Mouse (Mus musculus): ENCODE measurements around the gene Rnf19b. TPM values are rescaled to one million over a fixed set of nuclear protein-coding genes. Genes with fewer than 3 reads are reported as not detected.
A peak's percentile ranks its signal among the peaks of the same experiment; 100 is the strongest.

Gene Rnf19b
- polyA plus RNA-seq, 1 experiment from 2014 or later, result 7.2 TPM

DNA sequence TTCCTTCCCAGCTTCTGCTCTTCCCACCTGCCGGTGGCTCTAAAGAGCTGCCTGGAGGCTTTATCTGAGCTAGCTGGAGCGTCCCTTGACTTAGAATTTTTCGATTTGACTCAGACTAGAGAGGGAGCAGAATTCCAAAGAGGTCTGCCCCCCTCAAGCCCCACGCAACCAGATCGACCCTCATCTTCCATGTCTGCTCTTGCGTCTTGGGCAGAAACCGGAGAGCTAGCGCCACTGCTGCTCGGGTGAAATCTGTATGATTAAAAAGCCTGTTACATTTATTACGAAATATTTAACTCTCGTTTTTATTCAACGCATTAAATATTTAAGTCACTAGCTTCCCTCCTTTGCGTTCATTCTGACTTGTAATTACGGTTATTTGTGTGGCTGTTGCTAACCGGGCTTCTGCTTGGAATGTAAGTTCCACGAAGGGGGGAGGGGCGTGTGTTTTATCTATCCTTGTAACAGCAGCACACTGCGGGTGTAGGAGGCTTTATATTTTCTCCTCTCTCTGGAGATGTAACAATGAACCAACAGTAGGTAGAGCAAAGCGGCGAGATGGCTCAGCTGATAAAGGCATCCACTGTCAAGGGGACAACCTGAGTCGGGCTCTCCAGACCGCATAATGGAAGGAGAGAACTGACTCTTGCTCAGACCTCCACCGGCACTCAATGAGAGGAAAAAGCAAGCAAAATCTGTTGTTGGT lies 8.6 kb upstream of the Rnf19b start:
- no peak for ATAC-seq (ENCODE audit: insufficient read depth, low FRiP score)
- H3K4me2 ChIP-seq (ENCODE audit: low read depth, low read length), result peak overlapping the region; percentile 98
- H3K9me3 ChIP-seq (replicated peaks; ENCODE audit: control insufficient read depth, low read length), result no peaks in the 10 kb centered on the region
- WGBS, result 3% methylated on average over 23 of the region's 23 CpGs
- H3K27ac ChIP-seq (ENCODE audit: low read length), result peak overlapping the region; percentile 66
- H3K4me3 ChIP-seq (replicated peaks; ENCODE audit: low read length), result peak overlapping the region; percentile 64
- H3K36me3 ChIP-seq (ENCODE audit: control insufficient read depth, insufficient read depth, low read length), result no peaks in the 10 kb centered on the region
- peaks cover 14% of the 10 kb centered on the region for H3K4me1 ChIP-seq (ENCODE audit: control insufficient read depth, insufficient read depth, low read length)
- H3K27me3 ChIP-seq (ENCODE audit: control insufficient read depth, insufficient read depth, low read length), result peaks cover 11% of the 10 kb centered on the region
- peak overlapping the region; percentile 74 for H3K9ac ChIP-seq (ENCODE audit: low read length)

DNA sequence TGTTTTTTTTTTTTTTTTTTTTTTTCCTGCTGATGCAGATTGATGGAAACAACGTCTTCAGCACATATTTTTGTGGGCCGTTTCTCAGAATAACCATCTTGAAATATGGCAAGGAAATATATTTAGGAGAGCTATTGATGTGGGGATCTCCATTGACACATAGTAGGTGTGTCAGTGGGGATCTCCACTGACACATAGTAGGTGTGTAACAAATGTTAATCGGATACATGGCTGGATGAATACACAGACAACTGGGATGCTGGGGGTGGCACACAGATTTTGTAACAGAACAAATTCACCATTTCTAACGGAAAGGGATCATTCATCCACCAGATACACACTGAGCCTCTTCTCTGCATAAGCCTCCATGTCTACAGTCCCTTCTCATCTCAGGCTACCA lies 7.7 kb upstream of the Rnf19b start:
- no peak for ATAC-seq (ENCODE audit: insufficient read depth, low FRiP score)
- H3K4me3 ChIP-seq (replicated peaks; ENCODE audit: low read length), result no peak overlapping the region
- peaks cover 11% of the 10 kb centered on the region for H3K27me3 ChIP-seq (ENCODE audit: control insufficient read depth, insufficient read depth, low read length)
- no peak overlapping the region for H3K4me2 ChIP-seq (ENCODE audit: low read depth, low read length)
- H3K9ac ChIP-seq (ENCODE audit: low read length), result no peak overlapping the region
- no peaks in the 10 kb centered on the region for H3K36me3 ChIP-seq (ENCODE audit: control insufficient read depth, insufficient read depth, low read length)
- WGBS, result 57% methylated on average over 4 of the region's 4 CpGs
- H3K9me3 ChIP-seq (replicated peaks; ENCODE audit: control insufficient read depth, low read length), result no peaks in the 10 kb centered on the region
- peaks cover 14% of the 10 kb centered on the region for H3K4me1 ChIP-seq (ENCODE audit: control insufficient read depth, insufficient read depth, low read length)
- H3K27ac ChIP-seq (ENCODE audit: low read length), result no peak overlapping the region

DNA sequence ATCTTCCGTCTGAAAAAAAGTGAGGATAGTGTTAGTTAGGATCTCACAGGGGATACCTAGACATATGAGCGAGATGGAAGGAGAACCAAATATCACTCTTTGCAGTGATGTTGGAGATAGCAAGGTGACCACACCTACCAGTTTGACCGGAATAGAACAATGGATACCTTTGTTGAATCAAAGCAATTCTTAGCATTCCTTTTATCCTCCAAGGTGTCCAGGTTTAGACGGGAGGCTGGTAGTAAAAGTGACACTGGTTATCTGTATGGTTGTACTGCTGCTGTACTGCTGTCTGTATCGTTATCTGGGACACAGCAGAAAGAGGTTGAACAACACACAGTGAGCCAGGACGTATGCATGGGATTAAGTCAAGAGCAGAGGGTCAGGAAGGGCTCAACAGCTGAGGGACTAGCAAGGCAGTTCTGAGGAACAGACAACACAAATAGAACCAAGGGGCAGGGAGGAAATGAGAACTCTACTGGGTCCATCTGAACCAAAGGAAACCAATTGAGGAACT lies 7.1 kb upstream of the Rnf19b start:
- ATAC-seq (ENCODE audit: insufficient read depth, low FRiP score), result no peak
- Histone ChIP-seq H3K27me3 (ENCODE audit: control insufficient read depth, insufficient read depth, low read length) (peaks cover 11% of the 10 kb centered on the region), H3K4me2 (ENCODE audit: low read depth, low read length) (no peak overlapping the region), H3K36me3 (ENCODE audit: control insufficient read depth, insufficient read depth, low read length) (no peaks in the 10 kb centered on the region), H3K4me3 (replicated peaks; ENCODE audit: low read length) (no peak overlapping the region), H3K9ac (ENCODE audit: low read length) (no peak overlapping the region), H3K4me1 (ENCODE audit: control insufficient read depth, insufficient read depth, low read length) (peaks cover 14% of the 10 kb centered on the region), H3K9me3 (replicated peaks; ENCODE audit: control insufficient read depth, low read length) (no peaks in the 10 kb centered on the region), H3K27ac (ENCODE audit: low read length) (no peak overlapping the region)
- 50% methylated on average over 6 of the region's 6 CpGs for WGBS

DNA sequence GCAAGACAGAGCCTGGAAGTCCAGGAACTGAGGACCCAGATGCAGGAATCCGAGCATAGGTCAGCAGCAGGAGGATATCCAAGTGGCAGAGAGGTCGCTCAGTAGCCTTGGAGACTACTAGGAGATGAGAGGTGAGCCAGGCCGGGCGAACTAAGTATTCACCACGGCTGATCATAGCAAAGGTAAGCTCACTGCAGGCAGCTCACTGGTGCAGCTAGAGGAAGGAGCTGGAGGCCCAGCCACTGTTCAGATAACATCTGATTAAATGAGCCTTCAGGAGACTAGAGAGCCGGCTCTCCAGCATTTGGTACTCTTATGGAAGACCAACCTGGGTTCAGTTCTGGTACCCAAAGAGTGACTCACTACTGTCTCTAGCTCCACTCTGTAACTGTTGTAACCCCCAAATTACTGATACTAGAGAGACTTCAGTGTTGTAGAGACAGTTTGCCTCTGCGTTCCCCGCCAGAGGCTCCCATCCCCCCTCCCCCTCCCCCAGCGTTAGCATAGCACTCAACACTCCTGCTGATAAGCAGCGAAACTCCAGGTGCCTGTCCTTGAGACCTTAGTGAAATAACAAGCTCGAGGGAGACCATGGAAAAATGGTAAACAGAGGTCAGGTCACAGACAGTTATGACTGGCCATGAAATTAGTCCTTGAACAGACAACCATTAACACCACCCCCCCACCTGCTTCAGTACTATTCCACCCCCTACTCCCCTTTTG lies 6.4 kb upstream of the Rnf19b start:
- H3K27me3 ChIP-seq (ENCODE audit: control insufficient read depth, insufficient read depth, low read length), result peaks cover 11% of the 10 kb centered on the region

DNA sequence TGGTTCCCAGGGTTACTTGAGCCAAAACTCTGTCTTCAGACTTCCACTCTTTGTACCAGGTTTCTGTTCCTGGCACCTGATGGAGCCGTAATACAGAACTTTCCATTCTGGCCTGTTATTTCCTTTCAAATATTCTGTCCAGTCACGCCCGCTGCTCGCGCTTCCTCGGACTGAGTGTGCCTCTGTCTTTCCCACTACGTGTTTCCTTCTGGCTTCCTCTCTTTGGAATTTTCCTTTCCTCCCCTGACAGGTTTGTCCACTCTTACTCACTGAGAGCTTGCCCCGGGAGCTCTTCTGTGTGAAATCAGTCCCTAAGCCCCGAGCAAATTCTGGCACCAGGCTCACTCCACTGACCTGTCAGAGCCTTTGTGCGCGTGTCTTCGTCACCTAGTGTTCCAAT lies 3.3 kb upstream of the Rnf19b start:
- Histone ChIP-seq H3K9ac (ENCODE audit: low read length) (no peak overlapping the region), H3K4me1 (ENCODE audit: control insufficient read depth, insufficient read depth, low read length) (peaks cover 9% of the 10 kb centered on the region), H3K4me2 (ENCODE audit: low read depth, low read length) (no peak overlapping the region), H3K27me3 (ENCODE audit: control insufficient read depth, insufficient read depth, low read length) (no peaks in the 10 kb centered on the region), H3K4me3 (replicated peaks; ENCODE audit: low read length) (no peak overlapping the region), H3K36me3 (ENCODE audit: control insufficient read depth, insufficient read depth, low read length) (no peaks in the 10 kb centered on the region), H3K27ac (ENCODE audit: low read length) (peak overlapping the region; percentile 52), H3K9me3 (replicated peaks; ENCODE audit: control insufficient read depth, low read length) (no peaks in the 10 kb centered on the region)
- WGBS, result 75% methylated on average over 12 of the region's 12 CpGs
- ATAC-seq (ENCODE audit: insufficient read depth, low FRiP score), result no peak

More for the DNA sequence above, 6.4 kb upstream of the Rnf19b start:
- Histone ChIP-seq H3K9ac (ENCODE audit: low read length) (no peak overlapping the region), H3K36me3 (ENCODE audit: control insufficient read depth, insufficient read depth, low read length) (no peaks in the 10 kb centered on the region), H3K4me1 (ENCODE audit: control insufficient read depth, insufficient read depth, low read length) (peaks cover 14% of the 10 kb centered on the region), H3K9me3 (replicated peaks; ENCODE audit: control insufficient read depth, low read length) (no peaks in the 10 kb centered on the region), H3K27ac (ENCODE audit: low read length) (no peak overlapping the region), H3K4me2 (ENCODE audit: low read depth, low read length) (no peak overlapping the region), H3K4me3 (replicated peaks; ENCODE audit: low read length) (no peak overlapping the region)
- WGBS, result 27% methylated on average over 11 of the region's 11 CpGs
- no peak for ATAC-seq (ENCODE audit: insufficient read depth, low FRiP score)

DNA sequence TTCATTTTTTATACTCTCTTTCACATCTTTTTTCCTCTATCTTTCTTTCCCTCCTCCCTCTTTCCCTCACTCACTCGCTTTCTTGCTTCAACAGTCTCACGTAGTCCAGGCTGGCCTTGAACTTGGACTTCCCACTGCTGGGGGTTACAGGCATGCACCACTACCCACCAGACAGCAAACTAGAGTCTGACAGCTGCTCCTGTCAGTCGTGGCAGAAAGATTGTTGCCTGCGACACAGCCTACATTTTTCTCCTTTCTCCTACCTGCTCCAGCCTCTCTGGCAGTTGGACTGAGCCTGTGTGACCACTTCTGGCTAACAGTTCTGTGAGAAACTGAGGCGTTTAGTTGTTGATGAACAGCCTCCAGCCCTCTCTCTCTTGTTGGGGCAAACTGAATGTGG lies 2.5 kb upstream of the Rnf19b start:
- H3K27me3 ChIP-seq (ENCODE audit: control insufficient read depth, insufficient read depth, low read length), result no peaks in the 10 kb centered on the region
- H3K4me1 ChIP-seq (ENCODE audit: control insufficient read depth, insufficient read depth, low read length), result peaks cover 9% of the 10 kb centered on the region
- no peaks in the 10 kb centered on the region for H3K9me3 ChIP-seq (replicated peaks; ENCODE audit: control insufficient read depth, low read length)
- no peaks in the 10 kb centered on the region for H3K36me3 ChIP-seq (ENCODE audit: control insufficient read depth, insufficient read depth, low read length)
- peak overlapping the region; percentile 36; the same call in 1 of the 2 replicates for H3K27ac ChIP-seq (ENCODE audit: low read length)
- WGBS, result 81% methylated on average over 5 of the region's 5 CpGs
- no peak for ATAC-seq (ENCODE audit: insufficient read depth, low FRiP score)
- H3K9ac ChIP-seq (ENCODE audit: low read length), result no peak overlapping the region; the same call in 1 of the 2 replicates
- H3K4me2 ChIP-seq (ENCODE audit: low read depth, low read length), result no peak overlapping the region
- H3K4me3 ChIP-seq (replicated peaks; ENCODE audit: low read length), result no peak overlapping the region

DNA sequence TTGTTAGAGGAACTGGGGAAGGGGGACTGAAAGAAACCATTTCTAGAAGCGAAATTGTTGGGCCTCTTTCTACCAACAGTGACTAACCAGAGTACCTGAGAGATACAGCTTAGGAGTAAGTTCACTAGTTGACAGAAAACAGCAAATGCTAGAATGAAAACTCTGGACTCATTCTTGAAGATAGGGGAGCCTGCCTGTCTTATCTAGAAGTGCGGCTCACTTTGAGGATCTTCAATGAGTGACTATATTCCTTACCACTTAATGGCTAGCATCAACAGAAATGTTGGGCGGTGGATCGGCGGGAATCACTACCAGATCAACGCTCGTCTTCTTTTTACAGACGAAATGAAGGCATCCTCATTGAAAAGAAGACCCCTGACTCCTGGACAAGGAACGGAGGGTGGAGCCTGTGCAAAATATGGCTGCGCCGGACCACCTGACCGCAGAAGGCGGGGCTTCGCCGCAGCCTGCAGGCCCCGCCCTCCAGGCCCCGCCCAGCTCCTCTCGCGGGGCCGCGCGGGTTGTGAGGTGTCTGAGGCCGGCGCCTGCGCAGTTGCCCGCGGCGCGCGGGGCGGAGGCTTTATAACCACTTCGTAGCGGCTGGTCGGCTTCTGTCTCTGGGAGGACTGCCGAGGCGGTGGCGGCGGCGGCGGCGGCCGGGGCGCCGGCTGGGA lies 401 bp upstream of the Rnf19b start:
- WGBS, result 3% methylated on average over 43 of the region's 44 CpGs
- ATAC-seq (ENCODE audit: insufficient read depth, low FRiP score), result peak; percentile 96
- no peaks in the 10 kb centered on the region for H3K36me3 ChIP-seq (ENCODE audit: control insufficient read depth, insufficient read depth, low read length)

DNA sequence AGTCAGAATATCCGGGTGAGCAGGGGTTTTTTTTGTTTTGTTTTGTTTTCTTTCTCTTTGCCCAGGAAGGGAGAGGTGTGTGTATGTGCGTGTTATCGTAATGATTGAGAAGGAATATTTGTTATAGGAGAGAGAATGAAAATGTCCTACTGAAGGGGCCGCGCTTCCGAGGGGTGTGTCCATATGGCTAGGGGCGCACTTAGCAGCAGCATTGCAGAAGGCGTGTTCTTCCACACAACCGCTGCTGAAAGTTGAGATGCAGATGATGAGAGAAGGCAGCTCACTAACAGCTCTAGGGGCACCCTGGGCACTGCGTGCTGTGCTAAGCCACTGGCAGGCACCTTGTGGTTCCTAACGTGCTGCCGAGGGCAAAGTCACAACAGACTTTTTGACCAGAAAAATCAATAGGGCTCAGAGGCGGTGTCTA lies 1.1 kb downstream of the Rnf19b start:
- Histone ChIP-seq H3K9me3 (replicated peaks; ENCODE audit: control insufficient read depth, low read length) (no peaks in the 10 kb centered on the region), H3K27me3 (ENCODE audit: control insufficient read depth, insufficient read depth, low read length) (no peaks in the 10 kb centered on the region), H3K4me1 (ENCODE audit: control insufficient read depth, insufficient read depth, low read length) (peaks cover 9% of the 10 kb centered on the region), H3K36me3 (ENCODE audit: control insufficient read depth, insufficient read depth, low read length) (no peaks in the 10 kb centered on the region), H3K27ac (ENCODE audit: low read length) (peak overlapping the region; percentile 80; the same call in 1 of the 2 replicates), H3K4me2 (ENCODE audit: low read depth, low read length) (peak overlapping the region; percentile 99), H3K9ac (ENCODE audit: low read length) (peak overlapping the region; percentile 96), H3K4me3 (replicated peaks; ENCODE audit: low read length) (peak overlapping the region; percentile 70)
- no peak for ATAC-seq (ENCODE audit: insufficient read depth, low FRiP score)
- 1% methylated on average over 13 of the region's 13 CpGs for WGBS

More for the DNA sequence above, 401 bp upstream of the Rnf19b start:
- Histone ChIP-seq H3K4me3 (replicated peaks; ENCODE audit: low read length) (peak overlapping the region; percentile 70), H3K4me2 (ENCODE audit: low read depth, low read length) (peak overlapping the region; percentile 99), H3K27me3 (ENCODE audit: control insufficient read depth, insufficient read depth, low read length) (no peaks in the 10 kb centered on the region), H3K9me3 (replicated peaks; ENCODE audit: control insufficient read depth, low read length) (no peaks in the 10 kb centered on the region), H3K4me1 (ENCODE audit: control insufficient read depth, insufficient read depth, low read length) (peaks cover 9% of the 10 kb centered on the region), H3K27ac (ENCODE audit: low read length) (peak overlapping the region; percentile 80), H3K9ac (ENCODE audit: low read length) (peak overlapping the region; percentile 96)

Data from stomach, embryonic 16.5 days (tissue).